Comparison of ENCODE assay signal across 24 mouse cellular contexts in the genomic region with DNA sequence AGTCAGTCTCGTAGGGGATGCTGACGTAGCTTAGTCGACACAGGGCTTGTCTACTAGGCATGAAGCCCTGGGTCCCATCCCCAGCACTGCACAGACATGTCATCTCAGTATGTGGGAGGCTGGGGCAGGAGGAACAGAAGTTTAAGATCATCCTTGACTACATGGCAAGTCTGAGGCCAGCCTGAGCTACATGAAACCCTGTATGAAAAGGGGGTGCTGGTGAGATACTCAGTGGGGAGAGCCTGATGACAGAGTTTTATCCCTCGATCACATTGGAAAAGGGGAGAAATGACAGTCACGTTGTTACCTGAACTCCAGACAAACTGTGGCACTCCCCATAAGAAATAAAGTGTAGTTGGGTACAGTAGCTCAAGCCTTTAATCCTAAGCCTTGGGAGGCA. TPM values are rescaled to one million over a fixed set of nuclear protein-coding genes. Genes with fewer than 3 reads are reported as not detected.
DNase-seq lines count a peak whose midpoint lies in the region; ATAC-seq and TF ChIP-seq lines count a peak whose summit lies in the region.
"Had no signal": no experiment of that assay in that cellular context is flagged by ENCODE, and none has a peak within 500 bp of the region (broad histone marks: within the 10 kb centered on the region; RNA-seq: fewer than 3 reads in every experiment).

No protein-coding gene starts in this region.

- H3K4me3 ChIP-seq in liver, embryonic 12.5 days = no peak overlapping the region
- H3K4me3 ChIP-seq in liver, postnatal 0 days (ENCODE audit: low read depth, low read length) = no peak overlapping the region
- H3K4me3 ChIP-seq in forebrain, embryonic 14.5 days (ENCODE audit: low read depth, low read length) = no peak overlapping the region
- H3K4me3 ChIP-seq: forebrain, embryonic 10.5 days; forebrain, embryonic 13.5 days; gastrocnemius, adult 2 months; hindbrain, embryonic 10.5 days; hindbrain, embryonic 13.5 days; intestine, embryonic 15.5 days had no signal

- H3K4me1 ChIP-seq in liver, embryonic 12.5 days = peaks cover 44% of the 10 kb centered on the region
- H3K4me1 ChIP-seq in liver, postnatal 0 days (ENCODE audit: insufficient read depth) = peaks cover 23% of the 10 kb centered on the region
- H3K4me1 ChIP-seq in forebrain, embryonic 14.5 days (ENCODE audit: control insufficient read depth, insufficient read depth, low read length) = peaks cover 3% of the 10 kb centered on the region

- 80% methylated on average over 5 of the region's 5 CpGs for WGBS in liver, embryonic 12.5 days (ENCODE audit: insufficient replicate concordance)
- 86% methylated on average over 5 of the region's 5 CpGs for WGBS in liver, postnatal 0 days (ENCODE audit: insufficient replicate concordance)
- 93% methylated on average over 5 of the region's 5 CpGs for WGBS in forebrain, embryonic 14.5 days

- ATAC-seq in liver, embryonic 12.5 days = no peak
- ATAC-seq in liver, postnatal 0 days = no peak
- no peak for ATAC-seq in forebrain, embryonic 14.5 days
- ATAC-seq: activated CD4-positive, CD25-positive, alpha-beta regulatory T cell, adult 4 months; forebrain, embryonic 13.5 days; forebrain, postnatal 0 days; hindbrain, embryonic 16.5 days; intestine, embryonic 15.5 days had no signal

- H3K9me3 ChIP-seq in liver, embryonic 12.5 days (replicated peaks) = no peaks in the 10 kb centered on the region
- no peaks in the 10 kb centered on the region for H3K9me3 ChIP-seq in liver, postnatal 0 days (ENCODE audit: low read length)
- H3K9me3 ChIP-seq in forebrain, embryonic 14.5 days (replicated peaks; ENCODE audit: control insufficient read depth, low read length) = no peaks in the 10 kb centered on the region
- H3K9me3 ChIP-seq: forebrain, embryonic 10.5 days; forebrain, embryonic 13.5 days; hindbrain, embryonic 10.5 days; hindbrain, embryonic 13.5 days; intestine, embryonic 15.5 days had no signal

- intact Hi-C loops in heart, postnatal 25 days (cut with DNase I) = no loop called here

- peaks cover 6% of the 10 kb centered on the region for H3K36me3 ChIP-seq in liver, embryonic 12.5 days
- H3K36me3 ChIP-seq in liver, postnatal 0 days (replicated peaks; ENCODE audit: insufficient read depth, low read length) = peaks cover 2% of the 10 kb centered on the region
- no peaks in the 10 kb centered on the region for H3K36me3 ChIP-seq in forebrain, embryonic 14.5 days (ENCODE audit: control insufficient read depth, insufficient read depth, low read length)
- H3K36me3 ChIP-seq: intestine, embryonic 15.5 days had no signal

- no peak for TF ChIP-seq CTCF in liver, postnatal 0 days (IDR thresholded peaks at IDR 0.05; ENCODE audit: low read depth)

- no peak overlapping the region for H3K9ac ChIP-seq in liver, embryonic 12.5 days
- no peak overlapping the region for H3K9ac ChIP-seq in liver, postnatal 0 days (replicated peaks)
- no peak overlapping the region for H3K9ac ChIP-seq in forebrain, embryonic 14.5 days (ENCODE audit: low read length)
- H3K9ac ChIP-seq: forebrain, embryonic 13.5 days; forebrain, postnatal 0 days; hindbrain, embryonic 13.5 days; intestine, embryonic 15.5 days had no signal

- TF ChIP-seq EP300 in liver, postnatal 0 days (IDR thresholded peaks at IDR 0.05; ENCODE audit: low read depth) = no peak

- H3K4me2 ChIP-seq in liver, embryonic 12.5 days = no peak overlapping the region
- no peak overlapping the region for H3K4me2 ChIP-seq in liver, postnatal 0 days (ENCODE audit: low read depth, low read length)
- H3K4me2 ChIP-seq in forebrain, embryonic 14.5 days (ENCODE audit: low read length) = no peak overlapping the region
- H3K4me2 ChIP-seq: forebrain, embryonic 13.5 days; heart, embryonic 11.5 days; hindbrain, embryonic 13.5 days; intestine, embryonic 15.5 days had no signal

- 0 out of 2 replicates have a peak overlapping the region, but pooled peaks have one; percentile 34 for H3K27ac ChIP-seq in liver, embryonic 12.5 days
- no peak overlapping the region for H3K27ac ChIP-seq in liver, postnatal 0 days (ENCODE audit: low read depth)
- H3K27ac ChIP-seq in forebrain, embryonic 14.5 days (ENCODE audit: low read depth, low read length) = no peak overlapping the region
- H3K27ac ChIP-seq: forebrain, embryonic 13.5 days; hindbrain, embryonic 13.5 days had no signal

- peaks cover 26% of the 10 kb centered on the region for H3K27me3 ChIP-seq in liver, embryonic 12.5 days (replicated peaks)
- no peaks in the 10 kb centered on the region for H3K27me3 ChIP-seq in liver, postnatal 0 days (ENCODE audit: insufficient read depth, low read length)
- no peaks in the 10 kb centered on the region for H3K27me3 ChIP-seq in forebrain, embryonic 14.5 days (replicated peaks; ENCODE audit: control insufficient read depth, insufficient read depth, low read length)
- H3K27me3 ChIP-seq: intestine, embryonic 15.5 days had no signal

- DNase-seq in cerebellum, adult 11 months = peak; percentile 25
- DNase-seq in cerebellum, postnatal 36 days = no peak
- DNase-seq in liver, postnatal 0 days = no peak
- peak; percentile 39 for DNase-seq in cerebellum, adult 8-10 months
- peak; percentile 9 to 33 for DNase-seq in cerebellum, postnatal 14 days
- DNase-seq in heart, postnatal 25 days (ENCODE audit: low spot score) = no peak
- DNase-seq in forebrain, embryonic 14.5 days (ENCODE audit: low spot score) = no peak
- DNase-seq: adrenal gland, adult 8-10 months; forebrain, postnatal 0 days; gastrocnemius, adult 2 months; gastrocnemius, postnatal 14 days; heart, postnatal 36 days; kidney, adult 11 months had no signal

RNA-seq across cellular contexts. Expression of a gene that starts 12.3 kb away (rescaled TPM):
- 0.07 TPM in 1 of 2 replicates, not detected in the other for polyA plus RNA-seq in liver, embryonic 12.5 days (2016; fragmentation: Nextera tagmentation; extraction: Ambion mirVana)
- 0.09 TPM in 2 replicates for polyA plus RNA-seq in liver, postnatal 0 days (2015; fragmentation: Nextera tagmentation; extraction: Ambion mirVana)
- under 1 TPM in 1 of 2 experiments, not detected in 1; 0.14 TPM for total RNA-seq in heart, postnatal 25 days (2021)
- 0.10 TPM in 1 of 2 replicates, not detected in the other for polyA plus RNA-seq in forebrain, embryonic 14.5 days (2014; fragmentation: Nextera tagmentation; extraction: Ambion mirVana)
- total RNA-seq: gastrocnemius, adult 2 months had no signal
- polyA plus RNA-seq: embryonic facial prominence, embryonic 14.5 days; forebrain, embryonic 10.5 days; forebrain, embryonic 13.5 days; heart, embryonic 14.5 days had no signal

RNA-seq across cellular contexts. Expression of a gene that starts 16.4 kb away (rescaled TPM):
- 2.7 and 2.8 TPM in 2 replicates for polyA plus RNA-seq in liver, embryonic 12.5 days (2016; fragmentation: Nextera tagmentation; extraction: Ambion mirVana)
- 1.6 and 3.4 TPM in 2 replicates for polyA plus RNA-seq in liver, postnatal 0 days (2015; fragmentation: Nextera tagmentation; extraction: Ambion mirVana)
- total RNA-seq in heart, postnatal 25 days (2021) = 10 to 100 TPM; 24.5 to 28.5 TPM
- polyA plus RNA-seq in forebrain, embryonic 14.5 days (2014; fragmentation: Nextera tagmentation; extraction: Ambion mirVana) = 4.6 and 5.5 TPM in 2 replicates
- polyA plus RNA-seq: activated CD4-positive, CD25-positive, alpha-beta regulatory T cell, adult 4 months had no signal

RNA-seq across cellular contexts. Expression of a gene that starts 17.2 kb away (rescaled TPM):
- 0.17 and 0.26 TPM in 2 replicates for polyA plus RNA-seq in liver, embryonic 12.5 days (2016; fragmentation: Nextera tagmentation; extraction: Ambion mirVana)
- polyA plus RNA-seq in liver, postnatal 0 days (2015; fragmentation: Nextera tagmentation; extraction: Ambion mirVana) = 1.4 and 1.5 TPM in 2 replicates
- total RNA-seq in heart, postnatal 25 days (2021) = 1 to 10 TPM; 1.7 to 2.4 TPM
- 0.39 and 0.48 TPM in 2 replicates for polyA plus RNA-seq in forebrain, embryonic 14.5 days (2014; fragmentation: Nextera tagmentation; extraction: Ambion mirVana)

RNA-seq across cellular contexts. Expression of a gene that starts 31.8 kb away (rescaled TPM):
- 0.57 and 0.62 TPM in 2 replicates for polyA plus RNA-seq in liver, embryonic 12.5 days (2016; fragmentation: Nextera tagmentation; extraction: Ambion mirVana)
- polyA plus RNA-seq in liver, postnatal 0 days (2015; fragmentation: Nextera tagmentation; extraction: Ambion mirVana) = 0.12 and 0.22 TPM in 2 replicates
- total RNA-seq in heart, postnatal 25 days (2021) = 1 to 10 TPM; 2.5 to 3.9 TPM
- polyA plus RNA-seq in forebrain, embryonic 14.5 days (2014; fragmentation: Nextera tagmentation; extraction: Ambion mirVana) = 27.4 and 31.9 TPM in 2 replicates

RNA-seq across cellular contexts. Expression of a gene that starts 38.7 kb away (rescaled TPM):
- polyA plus RNA-seq in liver, embryonic 12.5 days (2016; fragmentation: Nextera tagmentation; extraction: Ambion mirVana) = 9.8 and 10.3 TPM in 2 replicates
- 4.2 and 5.0 TPM in 2 replicates for polyA plus RNA-seq in liver, postnatal 0 days (2015; fragmentation: Nextera tagmentation; extraction: Ambion mirVana)
- total RNA-seq in heart, postnatal 25 days (2021) = 10 to 100 TPM; 26.0 to 30.4 TPM
- 16.1 and 22.4 TPM in 2 replicates for polyA plus RNA-seq in forebrain, embryonic 14.5 days (2014; fragmentation: Nextera tagmentation; extraction: Ambion mirVana)

Comparison
In these comparisons a context has a peak if more than half of its experiments do, and no peak if none do; other contexts are left out.
1. DNase-seq: peak in cerebellum, adult 11 months (single experiment), cerebellum, adult 8-10 months (single experiment) and cerebellum, postnatal 14 days (2 of 2); none in cerebellum, postnatal 36 days (0 of 2), liver, postnatal 0 days (single experiment), heart, postnatal 25 days (single experiment) and forebrain, embryonic 14.5 days (single experiment).